Mouse (Mus musculus) bone marrow macrophage, adult 2 months (primary cell): ENCODE data around the gene Glis3.

Experiments used
- CTCF ChIP-seq: IDR thresholded peaks from 2 replicates; pipeline ENCODE4 v1.5.1; 2012; ENCODE audit warnings: low read depth, mild to moderate bottlenecking, low read length, moderate library complexity
- POLR2A ChIP-seq: IDR thresholded peaks from 2 replicates; pipeline ENCODE4 v1.6.1; 2012; ENCODE audit warnings: mild to moderate bottlenecking, low read depth, low read length, borderline replicate concordance

GRCm38 (mm10) chr19:28683346-28683745, 3.5 kb upstream of the Glis3 start:
- TF ChIP-seq POLR2A (no peak), CTCF (no peak)
